In genomic region chr7:49717942-49718733, GRCm38 (mm10) we compare ENCODE assay signal across 18 mouse cellular contexts.
"Had no signal": no experiment of that assay in that cellular context is flagged by ENCODE, and none has a peak within 500 bp of the region (broad histone marks: within the 10 kb centered on the region; RNA-seq: fewer than 3 reads in every experiment).

No protein-coding gene starts in this region.

- H3K9me3 ChIP-seq: limb, embryonic 12.5 days; limb, embryonic 15.5 days; lung, embryonic 15.5 days; megakaryocyte, embryonic 14.5 days; neural tube, embryonic 12.5 days; neural tube, embryonic 15.5 days had no signal

- DNase-seq: kidney, adult 18-20 months; kidney, adult 9 months; kidney, postnatal 14 days; kidney, postnatal 4 days; left cerebral cortex, postnatal 4 days; liver, postnatal 0 days; lung, postnatal 36 days; thymus, adult 18-20 months; thymus, postnatal 36 days had no signal

- ATAC-seq: intestine, embryonic 16.5 days; liver, postnatal 0 days had no signal

- H3K9ac ChIP-seq: limb, embryonic 12.5 days; limb, embryonic 15.5 days; liver, embryonic 14.5 days; liver, postnatal 0 days; lung, embryonic 15.5 days; neural tube, embryonic 12.5 days; neural tube, embryonic 15.5 days had no signal

- H3K27ac ChIP-seq: limb, embryonic 12.5 days; limb, embryonic 15.5 days; liver, embryonic 14.5 days; lung, embryonic 15.5 days; neural tube, embryonic 12.5 days; neural tube, embryonic 15.5 days had no signal

- H3K27me3 ChIP-seq: limb, embryonic 12.5 days; limb, embryonic 15.5 days; megakaryocyte, embryonic 14.5 days had no signal

- H3K36me3 ChIP-seq: limb, embryonic 12.5 days; limb, embryonic 15.5 days; lung, embryonic 15.5 days; neural tube, embryonic 12.5 days; neural tube, embryonic 15.5 days had no signal

- H3K4me3 ChIP-seq: limb, embryonic 12.5 days; limb, embryonic 15.5 days; lung, embryonic 15.5 days; megakaryocyte, embryonic 14.5 days; neural tube, embryonic 12.5 days; neural tube, embryonic 15.5 days had no signal

- H3K4me2 ChIP-seq: limb, embryonic 12.5 days; limb, embryonic 15.5 days; liver, embryonic 11.5 days; lung, embryonic 15.5 days; neural tube, embryonic 12.5 days; neural tube, embryonic 15.5 days had no signal

- H3K4me1 ChIP-seq: limb, embryonic 15.5 days; megakaryocyte, embryonic 14.5 days; neural tube, embryonic 12.5 days; neural tube, embryonic 15.5 days had no signal
